Mouse (Mus musculus) kidney, embryonic 15.5 days (tissue): ENCODE results near the gene Pidd1. TPM values are rescaled to one million over a fixed set of nuclear protein-coding genes. Genes with fewer than 3 reads are reported as not detected.
A peak's percentile ranks its signal among the peaks of the same experiment; 100 is the strongest.
"Not testable (repeated sequence)": the region's sequence is repeated elsewhere in the genome, so short reads cannot be mapped to it uniquely, and the experiment has no call there.

Source experiments
- ATAC-seq: fragments of 200-750 bp; cut with Nextera tagmentation; replicated peaks from 2 replicates; pipeline ENCODE4 v1.8.0; 2017; ENCODE audit warnings: moderate TSS enrichment; ENCODE audit not compliant: low FRiP score
- H3K27ac ChIP-seq: fragments of 300-500 bp; sonication (generic); 2 replicates; pipeline ENCODE4 v1.5.1; 2015; ENCODE audit warnings: mild to moderate bottlenecking, inconsistent platforms
- H3K27me3 ChIP-seq: fragments of 300-500 bp; sonication (generic); 2 replicates; pipeline ENCODE4 v1.6.1; 2015; ENCODE audit warnings: inconsistent platforms
- H3K36me3 ChIP-seq: fragments of 300-500 bp; sonication (generic); 2 replicates; pipeline ENCODE4 v1.6.1; 2015; ENCODE audit warnings: inconsistent platforms
- H3K4me1 ChIP-seq: fragments of 300-500 bp; sonication (generic); 2 replicates; pipeline ENCODE4 v1.6.1; 2015; ENCODE audit warnings: inconsistent platforms
- H3K4me2 ChIP-seq: fragments of 300-500 bp; sonication (generic); 2 replicates; pipeline ENCODE4 v1.6.1; 2015; ENCODE audit warnings: moderate library complexity, mild to moderate bottlenecking, inconsistent platforms
- H3K4me3 ChIP-seq: fragments of 300-500 bp; sonication (generic); replicated peaks from 2 replicates; pipeline ENCODE4 v1.5.1; 2015; ENCODE audit warnings: mild to moderate bottlenecking, inconsistent platforms
- H3K9ac ChIP-seq: fragments of 300-500 bp; sonication (generic); 2 replicates; pipeline ENCODE4 v1.6.1; 2015; ENCODE audit warnings: mild to moderate bottlenecking, inconsistent platforms
- H3K9me3 ChIP-seq: fragments of 300-500 bp; sonication (generic); replicated peaks from 2 replicates; pipeline ENCODE4 v1.6.1; 2016; ENCODE audit warnings: inconsistent platforms
- WGBS: fragments of 180-500 bp; shearing (Covaris S2); methylation state at CpG from one replicate; pipeline ENCODE4 v1.1.7; 2015; ENCODE audit warnings: mixed read lengths; 5-methylcytosine and 5-hydroxymethylcytosine counted together
- polyA plus RNA-seq: library from polyadenylated mRNA; unstranded; fragments of >200 nt; fragmentation: Nextera tagmentation; extraction: Ambion mirVana; gene quantifications from 2 replicates; pipeline ENCODE4 v1.2.1, GENCODE M21; 2015

Gene Pidd1
- polyA plus RNA-seq, 1 experiment from 2014 or later: 12.6 TPM

- Histone ChIP-seq H3K4me1 (peaks cover 43% of the 10 kb centered on the region), H3K36me3 (peaks cover 34% of the 10 kb centered on the region), H3K4me3 (peak overlapping the region; percentile 81), H3K9ac (peak overlapping the region; percentile 70), H3K27me3 (peaks cover 6% of the 10 kb centered on the region), H3K4me2 (peak overlapping the region; percentile 95), H3K27ac (peak overlapping the region; percentile 88), H3K9me3 (no peaks in the 10 kb centered on the region)
- WGBS: under 1% methylated on average over 23 of the region's 23 CpGs
- peak; percentile 20 for ATAC-seq
Observed at GRCm38 (mm10) chr7:141455610-141456314, 11.9 kb upstream of the Pidd1 start.

- H3K36me3 ChIP-seq: peaks cover 41% of the 10 kb centered on the region
- peak within 1 kb of the TSS; percentile 70 for H3K9ac ChIP-seq
- under 1% methylated on average over 45 of the region's 45 CpGs for WGBS
- peak; percentile 85 for ATAC-seq
- peak within 1 kb of the TSS; percentile 95 for H3K4me2 ChIP-seq
- H3K9me3 ChIP-seq: no peaks in the 10 kb centered on the region
- H3K27ac ChIP-seq: peak within 1 kb of the TSS; percentile 88
- peaks cover 36% of the 10 kb centered on the region for H3K4me1 ChIP-seq
- H3K27me3 ChIP-seq: peaks cover 1% of the 10 kb centered on the region; the same call in 1 of the 2 replicates
- H3K4me3 ChIP-seq: peak within 1 kb of the TSS; percentile 81
Observed at GRCm38 (mm10) chr7:141454967-141455551, 11.2 kb upstream of the Pidd1 start, which contains the start of gene Pnpla2. TSS of gene Pnpla2 (plus strand) at chr7:141455198.

- no peak overlapping the region for H3K27ac ChIP-seq
- no peak overlapping the region for H3K4me3 ChIP-seq
- H3K9me3 ChIP-seq: no peaks in the 10 kb centered on the region
- no peaks in the 10 kb centered on the region for H3K27me3 ChIP-seq
- no peak overlapping the region for H3K4me2 ChIP-seq
- H3K4me1 ChIP-seq: peaks cover 42% of the 10 kb centered on the region
- H3K36me3 ChIP-seq: peaks cover 44% of the 10 kb centered on the region
- H3K9ac ChIP-seq: no peak overlapping the region
- no peak for ATAC-seq
- WGBS: 68% methylated on average over 2 of the region's 2 CpGs
Observed at GRCm38 (mm10) chr7:141453636-141454035, 9.8 kb upstream of the Pidd1 start.

GRCm38 (mm10) chr7:141451928-141452327 is 8.1 kb upstream of the Pidd1 start:
- Histone ChIP-seq H3K4me1 (peaks cover 40% of the 10 kb centered on the region), H3K9ac (no peak overlapping the region), H3K27ac (no peak overlapping the region), H3K4me2 (no peak overlapping the region), H3K4me3 (no peak overlapping the region), H3K36me3 (peaks cover 41% of the 10 kb centered on the region), H3K27me3 (no peaks in the 10 kb centered on the region), H3K9me3 (no peaks in the 10 kb centered on the region)
- no peak for ATAC-seq

GRCm38 (mm10) chr7:141447110-141447991 is 3.5 kb upstream of the Pidd1 start, which contains the start of gene Rplp2:
TSS of gene Rplp2 (plus strand) at chr7:141447370.
- Histone ChIP-seq H3K27me3 (no peaks in the 10 kb centered on the region), H3K4me3 (peak within 1 kb of the TSS; percentile 79), H3K9me3 (no peaks in the 10 kb centered on the region), H3K27ac (peak within 1 kb of the TSS; percentile 91), H3K4me2 (peak within 1 kb of the TSS; percentile 57), H3K9ac (peak within 1 kb of the TSS; percentile 89), H3K36me3 (peaks cover 39% of the 10 kb centered on the region), H3K4me1 (peaks cover 41% of the 10 kb centered on the region)
- WGBS: under 1% methylated on average over 63 of the region's 63 CpGs
- peak; percentile 89 for ATAC-seq

GRCm38 (mm10) chr7:141446374-141446773 is 2.5 kb upstream of the Pidd1 start:
- H3K9ac ChIP-seq, H3K27me3 ChIP-seq, H3K9me3 ChIP-seq, ATAC-seq: not testable (repeated sequence)
- Histone ChIP-seq H3K36me3 (peaks cover 34% of the 10 kb centered on the region), H3K4me1 (peaks cover 51% of the 10 kb centered on the region), H3K27ac (0 out of 2 replicates have a peak overlapping the region, but pooled peaks have one; percentile 91), H3K4me3 (peak overlapping the region; percentile 79; the same call in 1 of the 2 replicates), H3K4me2 (peak overlapping the region; percentile 57)
- 84% methylated on average over 3 of the region's 3 CpGs for WGBS

GRCm38 (mm10) chr7:141443081-141443821 is 574 bp downstream of the Pidd1 start:
- WGBS: 17% methylated on average over 12 of the region's 12 CpGs
- Histone ChIP-seq H3K4me1 (peaks cover 46% of the 10 kb centered on the region), H3K27ac (peak overlapping the region; percentile 84), H3K4me2 (peak overlapping the region; percentile 93), H3K36me3 (peaks cover 36% of the 10 kb centered on the region), H3K27me3 (no peaks in the 10 kb centered on the region), H3K9ac (peak overlapping the region; percentile 66), H3K9me3 (no peaks in the 10 kb centered on the region), H3K4me3 (peak overlapping the region; percentile 55)
- peak; percentile 7; the same call in 1 of the 2 replicates for ATAC-seq

GRCm38 (mm10) chr7:141442199-141442598 is 1.6 kb downstream of the Pidd1 start:
- 95% methylated on average over 13 of the region's 13 CpGs for WGBS

GRCm38 (mm10) chr7:141441460-141441859 is 2.4 kb downstream of the Pidd1 start:
- peak overlapping the region; percentile 14; the same call in 1 of the 2 replicates for H3K4me2 ChIP-seq
- H3K27ac ChIP-seq: no peak overlapping the region
- no peak overlapping the region for H3K9ac ChIP-seq
- H3K36me3 ChIP-seq: peaks cover 41% of the 10 kb centered on the region
- H3K4me3 ChIP-seq: no peak overlapping the region; the same call in 1 of the 2 replicates
- H3K27me3 ChIP-seq: no peaks in the 10 kb centered on the region
- WGBS: 91% methylated on average over 9 of the region's 9 CpGs
- peaks cover 53% of the 10 kb centered on the region for H3K4me1 ChIP-seq
- no peaks in the 10 kb centered on the region for H3K9me3 ChIP-seq
- ATAC-seq: no peak

More at GRCm38 (mm10) chr7:141442199-141442598, 1.6 kb downstream of the Pidd1 start:
- Histone ChIP-seq H3K4me1 (peaks cover 51% of the 10 kb centered on the region), H3K9ac (peak overlapping the region; percentile 66; the same call in 1 of the 2 replicates), H3K4me2 (peak overlapping the region; percentile 93), H3K4me3 (peak overlapping the region; percentile 55; the same call in 1 of the 2 replicates), H3K27me3 (no peaks in the 10 kb centered on the region), H3K27ac (no peak overlapping the region), H3K36me3 (peaks cover 41% of the 10 kb centered on the region), H3K9me3 (no peaks in the 10 kb centered on the region)
- no peak for ATAC-seq

- Histone ChIP-seq H3K27ac (no peak overlapping the region), H3K27me3 (no peaks in the 10 kb centered on the region), H3K4me3 (no peak overlapping the region), H3K9ac (no peak overlapping the region), H3K4me1 (peaks cover 62% of the 10 kb centered on the region), H3K4me2 (no peak overlapping the region), H3K9me3 (no peaks in the 10 kb centered on the region), H3K36me3 (peaks cover 41% of the 10 kb centered on the region)
- ATAC-seq: no peak
- 31% methylated on average over 6 of the region's 6 CpGs for WGBS
Observed at GRCm38 (mm10) chr7:141440613-141441012, 3.2 kb downstream of the Pidd1 start.

GRCm38 (mm10) chr7:141439811-141440210 is 4.0 kb downstream of the Pidd1 start:
- no peak for ATAC-seq
- no peak overlapping the region for H3K27ac ChIP-seq
- H3K36me3 ChIP-seq: peaks cover 41% of the 10 kb centered on the region
- no peaks in the 10 kb centered on the region for H3K27me3 ChIP-seq
- H3K9me3 ChIP-seq: no peaks in the 10 kb centered on the region
- WGBS: 92% methylated on average over 11 of the region's 11 CpGs
- peaks cover 70% of the 10 kb centered on the region for H3K4me1 ChIP-seq
- no peak overlapping the region for H3K4me3 ChIP-seq
- no peak overlapping the region for H3K4me2 ChIP-seq
- H3K9ac ChIP-seq: no peak overlapping the region
